Mouse (Mus musculus): ENCODE results near the gene Hoxc12.

- TF ChIP-seq CTCF (IDR thresholded peaks at IDR 0.05) (no peak), EP300 (IDR thresholded peaks at IDR 0.05) (no peak)
Measured at GRCm38 (mm10) chr15:102949696-102950095, 13.1 kb downstream of the Hoxc12 start.

Measured in lung, postnatal 0 days (tissue).